Mouse (Mus musculus): ENCODE measurements around the gene Nup155. TPM values are rescaled to one million over a fixed set of nuclear protein-coding genes. Genes with fewer than 3 reads are reported as not detected.
"Not testable (repeated sequence)": the region's sequence is repeated elsewhere in the genome, so short reads cannot be mapped to it uniquely, and the experiment has no call there.

Nup155 gene
- polyA plus RNA-seq, 1 experiment from 2014 or later = 9.1 TPM

DNA sequence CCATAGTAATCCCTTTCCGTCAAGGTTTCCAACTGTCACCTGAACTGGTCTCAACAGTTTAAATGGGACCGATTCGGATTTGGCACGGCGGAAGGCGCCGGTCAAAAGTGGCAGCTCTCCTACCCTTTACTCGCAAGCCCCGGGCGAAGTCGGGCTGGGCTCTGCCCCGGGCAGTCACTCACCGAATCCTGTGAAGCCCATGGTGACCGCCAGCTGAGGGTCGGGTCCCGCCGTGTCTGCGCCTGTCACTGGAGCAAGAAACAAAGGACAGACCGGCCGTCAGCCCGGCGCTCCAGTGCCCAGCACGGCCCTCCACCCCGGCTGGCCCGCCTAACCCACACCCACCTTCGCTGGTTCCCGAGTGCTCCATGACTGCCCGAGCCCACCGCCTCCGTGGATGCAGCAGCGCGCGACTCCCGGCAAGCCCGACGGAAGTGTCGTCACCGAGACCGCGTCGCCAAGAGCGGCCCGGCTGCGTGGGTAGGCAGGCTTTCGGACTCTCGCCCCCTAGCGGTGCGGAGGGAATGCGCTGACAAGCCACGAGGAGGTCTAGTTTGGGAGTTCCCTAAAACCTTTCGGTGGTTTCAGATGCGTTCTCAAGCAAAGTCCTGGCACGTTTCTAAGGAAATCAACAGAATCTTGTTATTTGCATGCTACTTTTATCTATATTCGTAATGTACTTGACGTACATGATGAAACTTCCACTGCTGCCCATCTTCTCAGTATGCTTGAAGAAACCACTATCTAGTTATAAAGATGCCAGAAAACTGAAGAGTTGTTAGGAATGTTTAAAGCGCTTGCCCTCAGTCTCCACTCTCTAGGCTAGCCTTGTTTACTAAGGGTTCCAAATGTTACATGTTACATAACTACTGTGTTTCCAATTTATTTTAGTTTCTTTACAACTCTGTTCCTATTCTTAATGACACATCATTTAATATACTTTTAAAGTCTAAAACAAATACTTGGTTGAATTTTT lies 10.0 kb upstream of the Nup155 start, which contains the start of gene Wdr70:
Wdr70 (minus strand) TSS at position 436 of the 976 bp plus-strand sequence.
- Histone ChIP-seq H3K9me3 (replicated peaks; ENCODE audit: control insufficient read depth, low read length) (no peaks in the 10 kb centered on the region; the same call in 1 of the 2 replicates), H3K9ac (ENCODE audit: low read depth, low read length) (peak within 1 kb of the TSS; percentile 82), H3K4me3 (ENCODE audit: low read depth, low read length) (peak within 1 kb of the TSS; percentile 78), H3K4me2 (ENCODE audit: low read depth, low read length) (peak within 1 kb of the TSS; percentile 68), H3K27ac (ENCODE audit: low read length) (peak within 1 kb of the TSS; percentile 18; the same call in 1 of the 2 replicates), H3K36me3 (ENCODE audit: control insufficient read depth, insufficient read depth) (no peaks in the 10 kb centered on the region; the same call in 1 of the 2 replicates), H3K27me3 (ENCODE audit: control insufficient read depth, insufficient read depth, low read depth, low read length) (no peaks in the 10 kb centered on the region), H3K4me1 (ENCODE audit: control insufficient read depth, low read depth, low read length) (peaks cover 4% of the 10 kb centered on the region; the same call in 1 of the 2 replicates)
- 2% methylated on average over 56 of the region's 56 CpGs for WGBS (ENCODE audit: insufficient replicate concordance)
- ATAC-seq (ENCODE audit: low read depth) = peak; percentile 93

DNA sequence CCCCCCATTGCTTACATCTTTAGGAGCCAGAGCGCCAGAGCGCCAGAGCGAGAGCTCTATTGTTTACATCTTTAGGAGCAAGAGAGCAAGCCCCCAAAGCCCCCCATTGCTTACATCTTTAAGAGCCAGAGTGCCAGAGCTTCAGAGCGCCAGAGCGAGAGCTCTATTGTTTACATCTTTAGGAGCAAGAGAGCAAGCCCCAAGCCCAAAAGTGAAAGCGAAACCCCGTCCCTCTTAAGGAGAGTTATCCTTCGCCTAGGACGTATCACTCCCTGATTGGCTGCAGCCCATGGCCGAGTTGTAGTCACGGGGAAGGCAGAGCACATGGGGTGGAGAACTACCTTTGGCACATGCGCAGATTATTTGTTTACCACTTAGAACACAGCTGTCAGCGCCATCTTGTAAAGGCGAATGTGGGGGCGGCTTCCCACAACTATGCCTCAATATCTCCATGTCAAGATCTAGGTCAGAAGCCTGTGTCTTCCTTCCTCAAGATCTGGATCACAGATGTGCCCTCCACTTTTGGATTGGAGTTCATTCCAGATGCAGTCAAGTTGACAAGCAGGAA lies 7.0 kb upstream of the Nup155 start:
- not testable (repeated sequence) for H3K4me3 ChIP-seq (ENCODE audit: low read depth, low read length)
- 82% methylated on average over 13 of the region's 15 CpGs for WGBS (ENCODE audit: insufficient replicate concordance)

DNA sequence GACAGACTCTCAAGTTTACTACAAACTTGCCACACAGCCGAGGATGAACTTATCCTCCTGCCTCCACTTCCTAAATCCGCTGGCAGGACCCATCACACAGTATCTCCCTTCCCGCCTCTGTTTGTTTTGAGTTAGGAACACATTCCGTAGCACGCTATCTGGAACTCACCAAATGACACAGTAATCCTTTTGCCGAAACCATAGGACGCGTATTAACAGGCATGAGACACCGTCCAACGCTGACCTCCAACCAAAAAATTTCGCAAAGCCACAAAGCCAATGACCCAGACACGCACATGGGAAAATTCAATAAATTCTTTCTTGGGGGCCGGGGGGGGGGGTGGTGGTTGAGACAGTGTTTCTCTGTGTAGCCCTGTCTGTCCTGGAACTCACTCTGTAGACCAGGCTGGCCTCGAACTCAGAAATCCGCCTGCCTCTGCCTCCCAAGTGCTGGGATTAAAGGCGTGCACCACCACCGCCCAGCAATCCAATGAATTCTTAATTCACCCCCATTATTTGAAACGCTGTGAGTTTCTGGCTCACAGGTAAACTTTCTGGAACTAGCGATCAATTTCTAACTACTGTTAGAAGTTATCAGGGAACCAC lies 610 bp upstream of the Nup155 start:
- 46% methylated on average over 19 of the region's 19 CpGs for WGBS (ENCODE audit: insufficient replicate concordance)
- Histone ChIP-seq H3K4me3 (ENCODE audit: low read depth, low read length) (peak overlapping the region; percentile 78), H3K27ac (ENCODE audit: low read length) (peak overlapping the region; percentile 76), H3K9me3 (replicated peaks; ENCODE audit: control insufficient read depth, low read length) (no peaks in the 10 kb centered on the region), H3K4me2 (ENCODE audit: low read depth, low read length) (peak overlapping the region; percentile 79), H3K4me1 (ENCODE audit: control insufficient read depth, low read depth, low read length) (peaks cover 18% of the 10 kb centered on the region), H3K36me3 (ENCODE audit: control insufficient read depth, insufficient read depth) (peaks cover 5% of the 10 kb centered on the region), H3K27me3 (ENCODE audit: control insufficient read depth, insufficient read depth, low read depth, low read length) (no peaks in the 10 kb centered on the region), H3K9ac (ENCODE audit: low read depth, low read length) (peak overlapping the region; percentile 78)
- ATAC-seq (ENCODE audit: low read depth) = no peak

More for the DNA sequence above, 7.0 kb upstream of the Nup155 start:
- not testable (repeated sequence) for H3K9ac ChIP-seq (ENCODE audit: low read depth, low read length); H3K36me3 ChIP-seq (ENCODE audit: control insufficient read depth, insufficient read depth); ATAC-seq (ENCODE audit: low read depth); H3K9me3 ChIP-seq (replicated peaks; ENCODE audit: control insufficient read depth, low read length); H3K27ac ChIP-seq (ENCODE audit: low read length); H3K27me3 ChIP-seq (ENCODE audit: control insufficient read depth, insufficient read depth, low read depth, low read length); H3K4me1 ChIP-seq (ENCODE audit: control insufficient read depth, low read depth, low read length); H3K4me2 ChIP-seq (ENCODE audit: low read depth, low read length)

DNA sequence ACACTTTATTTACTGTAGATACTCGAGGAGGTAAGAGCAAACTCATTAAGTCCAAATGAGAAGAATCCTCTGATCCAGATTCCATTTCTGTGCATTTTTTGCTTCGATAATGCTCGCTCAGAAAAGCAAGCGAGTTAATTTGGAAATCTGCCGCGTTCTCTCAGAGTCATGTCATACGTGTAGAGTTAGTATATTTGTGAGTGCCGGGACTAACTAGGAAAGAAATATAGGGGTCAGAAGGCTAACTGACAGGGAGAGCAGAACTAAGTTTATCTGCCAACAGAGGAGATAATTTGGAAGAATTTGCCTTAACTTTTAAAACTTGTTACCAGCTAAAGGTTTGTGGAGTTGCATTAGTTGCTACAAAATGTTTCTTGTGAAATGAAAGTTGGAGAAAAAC lies 709 bp downstream of the Nup155 start:
- Histone ChIP-seq H3K4me3 (ENCODE audit: low read depth, low read length) (peak overlapping the region; percentile 78), H3K36me3 (ENCODE audit: control insufficient read depth, insufficient read depth) (peaks cover 11% of the 10 kb centered on the region), H3K27ac (ENCODE audit: low read length) (peak overlapping the region; percentile 76), H3K4me2 (ENCODE audit: low read depth, low read length) (peak overlapping the region; percentile 79), H3K9me3 (replicated peaks; ENCODE audit: control insufficient read depth, low read length) (no peaks in the 10 kb centered on the region), H3K27me3 (ENCODE audit: control insufficient read depth, insufficient read depth, low read depth, low read length) (no peaks in the 10 kb centered on the region), H3K9ac (ENCODE audit: low read depth, low read length) (peak overlapping the region; percentile 78), H3K4me1 (ENCODE audit: control insufficient read depth, low read depth, low read length) (peaks cover 18% of the 10 kb centered on the region)
- 0% methylated on average over 8 of the region's 8 CpGs for WGBS (ENCODE audit: insufficient replicate concordance)
- no peak for ATAC-seq (ENCODE audit: low read depth)

DNA sequence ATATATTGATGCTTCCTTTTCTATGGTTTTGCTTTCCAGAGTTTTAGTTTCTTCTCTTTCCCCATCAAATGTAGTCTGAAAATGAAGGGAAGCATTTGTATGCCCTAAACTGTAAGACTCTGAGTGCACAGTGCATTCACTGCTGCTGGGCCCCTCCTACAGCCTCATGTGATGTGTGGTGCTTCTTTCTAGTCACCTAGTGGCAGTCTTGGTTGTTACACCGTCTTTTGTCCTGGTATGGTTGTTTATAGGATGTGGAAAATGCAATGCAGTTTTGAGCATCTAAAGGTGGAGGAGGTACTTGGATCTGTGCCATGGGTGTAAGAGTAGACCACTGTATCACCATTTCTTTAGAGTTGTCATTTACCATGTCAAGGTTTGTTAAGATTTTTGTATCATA lies 20.2 kb downstream of the Nup155 start:
- no peak overlapping the region for H3K4me3 ChIP-seq (ENCODE audit: low read depth, low read length)
- 53% methylated on average over 1 of the region's 1 CpGs for WGBS (ENCODE audit: insufficient replicate concordance)
- H3K36me3 ChIP-seq (ENCODE audit: control insufficient read depth, insufficient read depth) = peaks cover 48% of the 10 kb centered on the region
- no peak overlapping the region for H3K27ac ChIP-seq (ENCODE audit: low read length)
- H3K27me3 ChIP-seq (ENCODE audit: control insufficient read depth, insufficient read depth, low read depth, low read length) = no peaks in the 10 kb centered on the region
- H3K9ac ChIP-seq (ENCODE audit: low read depth, low read length) = no peak overlapping the region
- ATAC-seq (ENCODE audit: low read depth) = no peak
- H3K4me1 ChIP-seq (ENCODE audit: control insufficient read depth, low read depth, low read length) = no peaks in the 10 kb centered on the region
- H3K9me3 ChIP-seq (replicated peaks; ENCODE audit: control insufficient read depth, low read length) = no peaks in the 10 kb centered on the region
- no peak overlapping the region for H3K4me2 ChIP-seq (ENCODE audit: low read depth, low read length)

DNA sequence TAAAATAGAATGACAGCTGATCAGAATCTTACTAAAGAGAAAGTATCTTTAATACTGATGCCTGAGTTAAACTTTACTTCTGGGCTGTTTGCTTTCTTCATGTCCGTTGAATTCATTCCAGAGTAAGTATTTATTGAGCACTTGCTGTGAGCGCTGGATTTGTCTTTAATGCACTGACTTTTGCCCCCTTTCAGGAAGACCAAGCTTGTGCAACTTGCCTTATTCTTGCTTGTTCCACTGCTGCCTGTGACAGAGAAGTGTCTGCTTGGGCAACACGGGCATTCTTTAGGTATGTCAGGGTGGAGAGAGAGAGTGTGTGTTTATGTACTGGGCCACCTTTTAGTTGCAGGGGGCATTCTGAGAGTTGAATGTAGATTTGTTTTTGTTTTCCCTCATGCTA lies 22.2 kb downstream of the Nup155 start:
- Histone ChIP-seq H3K9ac (ENCODE audit: low read depth, low read length) (no peak overlapping the region), H3K4me1 (ENCODE audit: control insufficient read depth, low read depth, low read length) (no peaks in the 10 kb centered on the region), H3K36me3 (ENCODE audit: control insufficient read depth, insufficient read depth) (peaks cover 58% of the 10 kb centered on the region), H3K27me3 (ENCODE audit: control insufficient read depth, insufficient read depth, low read depth, low read length) (no peaks in the 10 kb centered on the region), H3K9me3 (replicated peaks; ENCODE audit: control insufficient read depth, low read length) (no peaks in the 10 kb centered on the region), H3K27ac (ENCODE audit: low read length) (no peak overlapping the region), H3K4me3 (ENCODE audit: low read depth, low read length) (no peak overlapping the region), H3K4me2 (ENCODE audit: low read depth, low read length) (no peak overlapping the region)
- 73% methylated on average over 3 of the region's 3 CpGs for WGBS (ENCODE audit: insufficient replicate concordance)
- ATAC-seq (ENCODE audit: low read depth) = 0 out of 2 replicates have a peak, but pooled peaks have one; percentile 24

DNA sequence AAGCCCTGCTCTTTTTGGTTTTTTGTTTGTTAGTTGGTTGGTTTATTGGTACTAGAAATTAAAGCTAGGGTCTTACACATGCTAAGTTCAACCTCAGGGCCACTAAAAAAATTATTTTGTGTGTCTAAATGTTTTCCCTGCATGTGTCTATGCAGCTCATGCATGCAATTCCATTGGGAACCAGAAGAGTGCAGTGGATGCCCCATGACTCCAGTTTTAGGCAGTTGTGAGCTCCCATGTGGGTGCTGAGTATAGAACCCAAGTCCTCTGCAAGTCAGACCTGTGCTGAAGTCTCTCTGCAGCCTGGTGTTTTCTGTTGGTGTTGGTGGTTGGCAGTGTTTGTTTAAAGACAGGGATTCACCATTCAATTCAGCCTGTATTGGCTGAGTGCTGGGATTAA lies 22.7 kb downstream of the Nup155 start:
- Histone ChIP-seq H3K4me1 (ENCODE audit: control insufficient read depth, low read depth, low read length) (no peaks in the 10 kb centered on the region), H3K4me3 (ENCODE audit: low read depth, low read length) (no peak overlapping the region), H3K9ac (ENCODE audit: low read depth, low read length) (no peak overlapping the region), H3K36me3 (ENCODE audit: control insufficient read depth, insufficient read depth) (peaks cover 59% of the 10 kb centered on the region), H3K9me3 (replicated peaks; ENCODE audit: control insufficient read depth, low read length) (no peaks in the 10 kb centered on the region), H3K27me3 (ENCODE audit: control insufficient read depth, insufficient read depth, low read depth, low read length) (no peaks in the 10 kb centered on the region), H3K4me2 (ENCODE audit: low read depth, low read length) (no peak overlapping the region), H3K27ac (ENCODE audit: low read length) (no peak overlapping the region)
- no peak for ATAC-seq (ENCODE audit: low read depth)

DNA sequence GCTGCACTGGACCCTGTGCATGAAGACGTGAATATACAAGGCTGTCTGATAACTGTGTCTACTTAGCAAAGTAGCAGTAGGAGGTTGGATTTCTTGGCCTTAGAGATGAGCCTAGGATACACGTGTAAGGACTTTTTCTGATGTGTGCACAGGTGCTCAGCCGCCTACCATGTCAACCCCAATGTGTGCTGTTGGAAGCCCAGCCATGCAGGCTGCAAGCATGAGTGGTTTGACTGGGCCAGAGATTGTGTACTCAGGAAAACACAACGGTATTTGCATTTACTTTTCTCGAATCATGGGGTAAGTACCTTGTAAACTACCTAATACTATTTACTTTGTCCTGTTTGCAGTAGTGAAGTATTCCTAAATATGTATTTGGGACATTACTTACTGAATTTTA lies 26.5 kb downstream of the Nup155 start:
- no peak for ATAC-seq (ENCODE audit: low read depth)

More for the DNA sequence above, 26.5 kb downstream of the Nup155 start:
- H3K4me2 ChIP-seq (ENCODE audit: low read depth, low read length) = no peak overlapping the region
- 77% methylated on average over 5 of the region's 5 CpGs for WGBS (ENCODE audit: insufficient replicate concordance)
- H3K9me3 ChIP-seq (replicated peaks; ENCODE audit: control insufficient read depth, low read length) = no peaks in the 10 kb centered on the region
- no peak overlapping the region for H3K4me3 ChIP-seq (ENCODE audit: low read depth, low read length)
- H3K4me1 ChIP-seq (ENCODE audit: control insufficient read depth, low read depth, low read length) = no peaks in the 10 kb centered on the region
- no peak overlapping the region for H3K9ac ChIP-seq (ENCODE audit: low read depth, low read length)
- peaks cover 57% of the 10 kb centered on the region for H3K36me3 ChIP-seq (ENCODE audit: control insufficient read depth, insufficient read depth)
- no peaks in the 10 kb centered on the region for H3K27me3 ChIP-seq (ENCODE audit: control insufficient read depth, insufficient read depth, low read depth, low read length)
- H3K27ac ChIP-seq (ENCODE audit: low read length) = no peak overlapping the region
